Mouse (Mus musculus) limb, embryonic 14.5 days (tissue): ENCODE results near the gene Btg1. TPM values are rescaled to one million over a fixed set of nuclear protein-coding genes. Genes with fewer than 3 reads are reported as not detected.

ENCODE experiments used
- ATAC-seq: fragments of 200-750 bp; cut with Nextera tagmentation; 2 replicates; pipeline ENCODE4 v1.8.0; 2017; ENCODE audit warnings: low read depth, moderate number of reproducible peaks, moderate TSS enrichment; ENCODE audit not compliant: low FRiP score
- DNase-seq: peaks from one replicate; pipeline ENCODE4 v3.0.0-alpha.2; 2015; ENCODE audit warnings: low spot score
- H3K27ac ChIP-seq: fragments of 300-500 bp; sonication (generic); replicated peaks from 2 replicates; pipeline ENCODE4 v1.5.1; 2014; ENCODE audit warnings: low read depth, mild to moderate bottlenecking, low read length, moderate library complexity, mixed read lengths
- H3K27me3 ChIP-seq: fragments of 300-500 bp; sonication (generic); 2 replicates; pipeline ENCODE4 v1.6.1; 2014; ENCODE audit warnings: low read length, mixed read lengths; ENCODE audit not compliant: control insufficient read depth, insufficient read depth
- H3K36me3 ChIP-seq: fragments of 300-500 bp; sonication (generic); 2 replicates; pipeline ENCODE4 v1.6.1; 2014; ENCODE audit warnings: mild to moderate bottlenecking, low read length, moderate library complexity, mixed read lengths; ENCODE audit not compliant: control insufficient read depth, insufficient read depth
- H3K4me1 ChIP-seq: fragments of 300-500 bp; sonication (generic); 2 replicates; pipeline ENCODE4 v1.6.1; 2014; ENCODE audit warnings: antibody characterized with exemption, low read length, mixed read lengths; ENCODE audit not compliant: control insufficient read depth, insufficient read depth
- H3K4me2 ChIP-seq: fragments of 300-500 bp; sonication (generic); replicated peaks from 2 replicates; pipeline ENCODE4 v1.6.1; 2014; ENCODE audit warnings: low read depth, mild to moderate bottlenecking, low read length, moderate library complexity; ENCODE audit not compliant: severe bottlenecking
- H3K4me3 ChIP-seq: fragments of 300-500 bp; sonication (generic); replicated peaks from 2 replicates; pipeline ENCODE4 v1.5.1; 2014; ENCODE audit warnings: low read length
- H3K9ac ChIP-seq: fragments of 300-500 bp; sonication (generic); 2 replicates; pipeline ENCODE4 v1.6.1; 2014; ENCODE audit warnings: mild to moderate bottlenecking, low read depth, low read length, moderate library complexity; ENCODE audit not compliant: severe bottlenecking
- H3K9me3 ChIP-seq: fragments of 300-500 bp; sonication (generic); 2 replicates; pipeline ENCODE4 v1.6.1; 2016; ENCODE audit warnings: low read length; ENCODE audit not compliant: control insufficient read depth
- POLR2A ChIP-seq: fragments of 200-500 bp; IDR thresholded peaks from 2 replicates; pipeline ENCODE4 v1.8.0; 2012; ENCODE audit warnings: inconsistent platforms, mild to moderate bottlenecking, moderate library complexity, borderline replicate concordance; ENCODE audit not compliant: insufficient read depth, insufficient read length; ENCODE audit errors: extremely low read depth
- WGBS: fragments of 180-500 bp; shearing (Covaris S2); extraction: QIAGEN DNeasy Blood & Tissue Kit; methylation state at CpG from one replicate; pipeline ENCODE4 v1.1.7; 2014; 5-methylcytosine and 5-hydroxymethylcytosine counted together
- polyA plus RNA-seq, 2 experiments: library from polyadenylated mRNA; depleted of rRNA in 1 of 2; stranded (reverse) in 1 of 2; unstranded in 1 of 2; fragments of >200 nt; fragmentation: Nextera tagmentation in 1 of 2; extraction: Ambion mirVana in 1 of 2; gene quantifications; 2 replicates each; pipeline versions ENCODE4 v1.2.1 to v1.2.3; 2012 to 2014

Gene Btg1
- polyA plus RNA-seq, 2 experiments = 43.7 to 107 TPM

- Histone ChIP-seq H3K27me3 (no peaks in the 10 kb centered on the region), H3K4me2 (no peak overlapping the region), H3K36me3 (peaks cover 8% of the 10 kb centered on the region; the same call in 1 of the 2 replicates), H3K4me1 (no peaks in the 10 kb centered on the region), H3K27ac (no peak overlapping the region), H3K9ac (no peak overlapping the region), H3K4me3 (no peak overlapping the region), H3K9me3 (no peaks in the 10 kb centered on the region)
- DNase-seq = no peak
- no peak for TF ChIP-seq POLR2A
- ATAC-seq = no peak
- WGBS = 73% methylated on average over 12 of the region's 12 CpGs
These were observed 15.7 kb downstream of the Btg1 start for GRCm38 (mm10) chr10:96632271-96633144.

DNA sequence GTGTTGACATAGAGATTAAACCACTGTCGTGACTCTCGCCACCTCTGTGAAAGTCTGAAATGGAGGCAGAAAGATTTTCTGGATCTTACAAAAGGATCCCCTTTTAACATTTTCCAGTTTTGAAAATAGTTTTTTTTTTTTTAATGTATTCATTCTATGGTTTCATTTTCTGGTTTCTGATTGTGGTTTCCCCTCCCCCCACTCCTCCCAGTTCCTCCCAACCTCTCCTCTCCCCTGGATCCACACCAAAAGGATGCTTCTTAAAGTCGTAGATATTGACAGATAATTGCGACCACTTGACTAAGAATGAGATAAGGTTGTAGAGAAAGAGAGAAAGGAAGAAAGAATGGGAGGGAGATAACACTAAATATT is 16.3 kb downstream of the Btg1 start:
- no peaks in the 10 kb centered on the region for H3K9me3 ChIP-seq
- peaks cover 7% of the 10 kb centered on the region; the same call in 1 of the 2 replicates for H3K36me3 ChIP-seq
- H3K4me2 ChIP-seq = no peak overlapping the region
- no peak for ATAC-seq
- no peak overlapping the region for H3K9ac ChIP-seq
- H3K27me3 ChIP-seq = no peaks in the 10 kb centered on the region
- 86% methylated on average over 4 of the region's 4 CpGs for WGBS
- H3K4me1 ChIP-seq = no peaks in the 10 kb centered on the region
- H3K27ac ChIP-seq = no peak overlapping the region
- no peak overlapping the region for H3K4me3 ChIP-seq
- TF ChIP-seq POLR2A = no peak
- DNase-seq = no peak

DNA sequence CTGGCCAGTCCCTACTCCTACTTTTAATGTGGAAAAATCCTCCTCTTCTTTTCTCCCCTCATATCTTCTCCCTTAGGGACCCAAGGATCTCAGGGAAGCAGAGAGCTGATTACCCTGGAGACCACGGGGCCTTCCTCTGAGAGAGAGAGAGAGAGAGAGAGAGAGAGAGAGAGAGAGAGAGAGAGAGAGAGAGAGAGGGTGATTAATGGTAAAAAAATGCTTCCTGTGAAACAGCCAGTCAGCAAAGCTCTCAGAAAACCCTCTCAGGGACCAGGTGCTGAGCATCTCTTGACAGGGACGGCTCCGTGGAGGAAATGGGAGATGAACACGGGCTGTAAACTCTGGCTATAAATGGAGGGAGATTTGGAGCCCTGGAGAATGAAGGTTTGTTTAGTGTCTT is 18.7 kb downstream of the Btg1 start:
- ATAC-seq (no peak), DNase-seq (no peak)
- WGBS = 27% methylated on average over 4 of the region's 4 CpGs
- H3K4me3 ChIP-seq = no peak overlapping the region
- no peaks in the 10 kb centered on the region for H3K27me3 ChIP-seq
- no peak overlapping the region for H3K9ac ChIP-seq
- no peak for TF ChIP-seq POLR2A
- no peaks in the 10 kb centered on the region for H3K4me1 ChIP-seq
- H3K27ac ChIP-seq = no peak overlapping the region
- peaks cover 4% of the 10 kb centered on the region; the same call in 1 of the 2 replicates for H3K36me3 ChIP-seq
- no peaks in the 10 kb centered on the region for H3K9me3 ChIP-seq
- no peak overlapping the region for H3K4me2 ChIP-seq

DNA sequence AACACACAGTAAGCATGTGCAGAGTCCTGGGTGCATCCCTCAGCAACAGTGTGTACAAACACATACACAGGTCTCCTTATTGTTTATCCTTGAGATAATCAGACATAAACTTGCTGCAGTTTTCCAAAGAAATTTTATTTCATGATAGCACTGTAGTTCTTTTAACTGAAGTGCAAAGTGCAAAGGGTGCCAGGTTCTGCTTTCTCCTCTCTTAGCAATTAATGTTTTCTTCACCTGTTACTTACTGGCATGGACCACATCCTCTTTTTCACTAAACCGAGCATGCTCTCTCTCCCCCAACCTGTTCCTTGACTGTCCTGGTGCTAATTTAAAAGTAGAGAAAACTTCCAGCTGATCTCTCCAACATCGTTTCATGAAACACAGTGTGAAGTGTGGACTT is 21.7 kb downstream of the Btg1 start:
- no peak for ATAC-seq
- no peaks in the 10 kb centered on the region for H3K27me3 ChIP-seq
- 86% methylated on average over 2 of the region's 2 CpGs for WGBS
- H3K9me3 ChIP-seq = no peaks in the 10 kb centered on the region
- no peaks in the 10 kb centered on the region for H3K36me3 ChIP-seq
- H3K4me1 ChIP-seq = no peaks in the 10 kb centered on the region
- no peak overlapping the region for H3K27ac ChIP-seq
- H3K9ac ChIP-seq = no peak overlapping the region
- DNase-seq = no peak
- no peak for TF ChIP-seq POLR2A
- H3K4me2 ChIP-seq = no peak overlapping the region
- no peak overlapping the region for H3K4me3 ChIP-seq

DNA sequence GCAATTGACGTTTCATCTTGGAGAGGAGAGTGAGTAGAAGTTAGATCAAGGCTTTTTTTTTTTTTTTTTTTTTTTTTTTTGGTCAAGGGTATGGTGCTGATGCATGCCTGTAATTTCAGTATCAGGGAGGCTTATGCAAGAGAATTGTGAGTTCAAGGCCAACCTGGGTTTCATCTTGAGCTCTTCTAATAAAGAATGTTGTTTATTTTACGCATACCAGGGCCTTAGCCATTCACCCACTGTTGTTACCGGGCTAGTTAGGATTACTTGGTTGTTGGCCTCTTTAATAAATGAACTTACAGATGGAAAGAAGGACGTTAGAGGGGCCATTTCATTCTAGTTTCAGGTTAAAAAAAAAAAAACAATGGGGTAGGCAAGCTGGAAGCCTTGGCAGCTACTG is 25.2 kb downstream of the Btg1 start:
- H3K27me3 ChIP-seq = no peaks in the 10 kb centered on the region
- peaks cover 10% of the 10 kb centered on the region for H3K4me1 ChIP-seq
- ATAC-seq = no peak
- 57% methylated on average over 4 of the region's 4 CpGs for WGBS
- H3K27ac ChIP-seq = no peak overlapping the region
- no peak for DNase-seq
- no peaks in the 10 kb centered on the region for H3K9me3 ChIP-seq
- H3K9ac ChIP-seq = no peak overlapping the region
- TF ChIP-seq POLR2A = no peak
- no peak overlapping the region for H3K4me3 ChIP-seq
- no peak overlapping the region for H3K4me2 ChIP-seq
- H3K36me3 ChIP-seq = no peaks in the 10 kb centered on the region
